Mouse (Mus musculus) heart, adult 2 months (tissue): ENCODE results near the gene Smim24.

ENCODE experiments used
- CTCF ChIP-seq: fragments of 200-600 bp; IDR thresholded peaks from 2 replicates; pipeline ENCODE4 v1.8.1; 2022; ENCODE audit warnings: antibody characterized with exemption, mild to moderate bottlenecking, moderate library complexity
- EP300 ChIP-seq: fragments of 200-500 bp; IDR thresholded peaks from 2 replicates; pipeline ENCODE4 v1.6.1; 2011; ENCODE audit warnings: low read depth, low read length, control low read depth; ENCODE audit not compliant: insufficient read depth
- POLR2A ChIP-seq: fragments of 200-500 bp; IDR thresholded peaks from 2 replicates; pipeline ENCODE4 v1.6.1; 2011; ENCODE audit warnings: mild to moderate bottlenecking, low read depth, low read length, control low read depth; ENCODE audit not compliant: insufficient read depth

GRCm38 (mm10) chr10:81358841-81359240, 34.0 kb upstream of the Smim24 start:
- TF ChIP-seq CTCF (no peak), EP300 (no peak), POLR2A (no peak)
